Mouse (Mus musculus) ES-E14 (cell line): ENCODE measurements around the gene AB124611.

Experiments used
- CHD2 ChIP-seq: IDR thresholded peaks from 2 replicates; pipeline ENCODE4 v1.6.1; 2014; ENCODE audit warnings: mild to moderate bottlenecking, low read depth, low read length, inconsistent platforms
- HCFC1 ChIP-seq: IDR thresholded peaks from 2 replicates; pipeline ENCODE4 v1.6.1; 2012; ENCODE audit warnings: low read length, inconsistent platforms, borderline replicate concordance; ENCODE audit not compliant: insufficient read depth
- MAFK ChIP-seq: IDR thresholded peaks from 2 replicates; pipeline ENCODE4 v1.6.1; 2014; ENCODE audit warnings: mild to moderate bottlenecking, low read depth, low read length, inconsistent platforms; ENCODE audit not compliant: insufficient read depth
- ZC3H11A ChIP-seq: IDR thresholded peaks from 2 replicates; pipeline ENCODE4 v1.6.1; 2012; ENCODE audit warnings: low read depth, mild to moderate bottlenecking, inconsistent platforms, low read length, borderline replicate concordance
- ZNF384 ChIP-seq: IDR thresholded peaks from 2 replicates; pipeline ENCODE4 v1.6.1; 2012; ENCODE audit warnings: low read depth, low read length, inconsistent platforms

DNA sequence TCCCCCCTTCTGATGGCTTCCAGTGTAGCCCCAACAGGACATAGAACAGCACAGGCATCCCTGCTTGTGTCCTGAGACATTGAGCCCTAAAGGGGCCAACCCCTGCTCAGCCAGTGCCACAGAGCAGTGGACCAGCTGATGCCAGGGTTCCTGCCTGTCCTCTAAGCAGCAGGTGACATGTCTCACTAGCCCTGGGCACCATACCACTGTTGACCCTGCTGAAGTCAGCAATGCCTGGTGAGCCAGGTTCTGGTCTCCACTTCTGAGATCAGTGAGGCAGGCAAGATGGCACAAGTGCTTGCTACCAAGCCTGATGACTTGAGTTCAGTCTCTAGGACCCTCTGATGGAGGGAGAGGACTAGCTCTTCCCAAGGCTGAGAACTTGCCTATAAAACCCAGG is 20.2 kb upstream of the AB124611 start:
- no peak for TF ChIP-seq CHD2
- no peak for TF ChIP-seq MAFK
- no peak for TF ChIP-seq HCFC1
- TF ChIP-seq ZC3H11A: no peak
- no peak for TF ChIP-seq ZNF384
